Mouse (Mus musculus) spleen, adult 2 months (tissue): ENCODE results near the gene Fam198a.

ENCODE experiments used
- CTCF ChIP-seq: fragments of 200-500 bp; IDR thresholded peaks from 2 replicates; pipeline ENCODE4 v1.5.1; 2011; ENCODE audit warnings: mild to moderate bottlenecking, inconsistent platforms; ENCODE audit not compliant: insufficient read depth, insufficient read length, insufficient replicate concordance; ENCODE audit errors: extremely low read depth
- POLR2A ChIP-seq: fragments of 200-500 bp; IDR thresholded peaks from 2 replicates; pipeline ENCODE4 v1.6.1; 2011; ENCODE audit warnings: low read depth, low read length, inconsistent platforms

DNA sequence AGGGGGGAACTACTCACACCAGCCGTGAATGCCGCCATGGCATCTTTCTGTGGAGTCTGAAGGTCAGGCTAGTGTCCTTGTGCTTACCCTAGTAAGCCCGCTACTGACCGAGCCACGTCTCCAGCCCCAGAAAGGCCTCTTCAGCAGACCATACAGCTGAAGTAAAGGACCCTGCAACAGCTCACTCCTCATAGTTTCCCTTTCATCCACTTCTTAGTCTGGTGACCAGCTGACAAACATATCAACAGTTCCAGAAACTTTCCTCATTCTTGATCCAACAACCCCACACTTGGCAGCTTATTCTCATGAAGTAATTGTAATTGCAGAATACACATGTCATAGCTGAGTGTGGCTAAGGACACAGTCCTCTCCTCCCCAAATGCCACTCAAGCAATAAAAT is 73.1 kb downstream of the Fam198a start:
- TF ChIP-seq CTCF (no peak), POLR2A (no peak)
